Mouse (Mus musculus): Measurements from ENCODE around the gene Lmod1. TPM values are rescaled to one million over a fixed set of nuclear protein-coding genes. Genes with fewer than 3 reads are reported as not detected.

Gene Lmod1
- polyA plus RNA-seq, 2 experiments = 0.56 to 0.59 TPM

- no peak for ATAC-seq (ENCODE audit: low FRiP score, low read depth)
- DNase-seq (ENCODE audit: low spot score) = no peak
- 29% methylated on average over 2 of the region's 2 CpGs for whole genome bisulfite sequencing
- Histone ChIP-seq H3K27ac (replicated peaks; ENCODE audit: low read depth, low read length) (no peak overlapping the region), H3K27me3 (ENCODE audit: control insufficient read depth, insufficient read depth, low read length) (no peaks in the 10 kb centered on the region), H3K36me3 (ENCODE audit: control insufficient read depth, insufficient read depth, low read length) (no peaks in the 10 kb centered on the region), H3K4me2 (replicated peaks; ENCODE audit: low read depth, low read length, severe bottlenecking) (no peak overlapping the region), H3K4me1 (ENCODE audit: control insufficient read depth, insufficient read depth, low read length) (no peaks in the 10 kb centered on the region), H3K4me3 (replicated peaks; ENCODE audit: low read length) (no peak overlapping the region), H3K9me3 (ENCODE audit: control insufficient read depth, low read length) (peaks cover 4% of the 10 kb centered on the region; the same call in 1 of the 2 replicates), H3K9ac (ENCODE audit: low read depth, low read length, severe bottlenecking) (no peak overlapping the region)
- TF ChIP-seq POLR2A (IDR thresholded peaks at IDR 0.05; ENCODE audit: borderline replicate concordance, extremely low read depth, insufficient read depth, insufficient read length) = no peak
Observed at GRCm38 (mm10) chr1:135359071-135359470, 34.5 kb downstream of the Lmod1 start.

- H3K4me1 ChIP-seq (ENCODE audit: control insufficient read depth, insufficient read depth, low read length) = no peaks in the 10 kb centered on the region
- no peak for TF ChIP-seq POLR2A (IDR thresholded peaks at IDR 0.05; ENCODE audit: borderline replicate concordance, extremely low read depth, insufficient read depth, insufficient read length)
- H3K9me3 ChIP-seq (ENCODE audit: control insufficient read depth, low read length) = peaks cover 4% of the 10 kb centered on the region; the same call in 1 of the 2 replicates
- H3K4me2 ChIP-seq (replicated peaks; ENCODE audit: low read depth, low read length, severe bottlenecking) = no peak overlapping the region
- no peak overlapping the region for H3K9ac ChIP-seq (ENCODE audit: low read depth, low read length, severe bottlenecking)
- DNase-seq (ENCODE audit: low spot score) = no peak
- no peaks in the 10 kb centered on the region for H3K36me3 ChIP-seq (ENCODE audit: control insufficient read depth, insufficient read depth, low read length)
- WGBS = 80% methylated on average over 4 of the region's 4 CpGs
- no peak for ATAC-seq (ENCODE audit: low FRiP score, low read depth)
- H3K27me3 ChIP-seq (ENCODE audit: control insufficient read depth, insufficient read depth, low read length) = no peaks in the 10 kb centered on the region
- no peak overlapping the region for H3K27ac ChIP-seq (replicated peaks; ENCODE audit: low read depth, low read length)
- H3K4me3 ChIP-seq (replicated peaks; ENCODE audit: low read length) = no peak overlapping the region
Observed at GRCm38 (mm10) chr1:135361491-135361890, 36.9 kb downstream of the Lmod1 start.

- Histone ChIP-seq H3K9ac (ENCODE audit: low read depth, low read length, severe bottlenecking) (no peak overlapping the region), H3K27ac (replicated peaks; ENCODE audit: low read depth, low read length) (no peak overlapping the region), H3K4me3 (replicated peaks; ENCODE audit: low read length) (no peak overlapping the region), H3K4me1 (ENCODE audit: control insufficient read depth, insufficient read depth, low read length) (no peaks in the 10 kb centered on the region), H3K9me3 (ENCODE audit: control insufficient read depth, low read length) (peaks cover 4% of the 10 kb centered on the region; the same call in 1 of the 2 replicates), H3K27me3 (ENCODE audit: control insufficient read depth, insufficient read depth, low read length) (no peaks in the 10 kb centered on the region), H3K4me2 (replicated peaks; ENCODE audit: low read depth, low read length, severe bottlenecking) (no peak overlapping the region), H3K36me3 (ENCODE audit: control insufficient read depth, insufficient read depth, low read length) (no peaks in the 10 kb centered on the region)
- DNase-seq (ENCODE audit: low spot score) (no peak), ATAC-seq (ENCODE audit: low FRiP score, low read depth) (no peak)
- no peak for TF ChIP-seq POLR2A (IDR thresholded peaks at IDR 0.05; ENCODE audit: borderline replicate concordance, extremely low read depth, insufficient read depth, insufficient read length)
Observed at GRCm38 (mm10) chr1:135362115-135362514, 37.5 kb downstream of the Lmod1 start.

GRCm38 (mm10) chr1:135363446-135363845 lies 38.8 kb downstream of the Lmod1 start:
- no peak for TF ChIP-seq POLR2A (IDR thresholded peaks at IDR 0.05; ENCODE audit: borderline replicate concordance, extremely low read depth, insufficient read depth, insufficient read length)
- DNase-seq (ENCODE audit: low spot score) = no peak
- WGBS = 87% methylated on average over 8 of the region's 8 CpGs
- H3K4me3 ChIP-seq (replicated peaks; ENCODE audit: low read length) = no peak overlapping the region
- H3K9ac ChIP-seq (ENCODE audit: low read depth, low read length, severe bottlenecking) = no peak overlapping the region
- H3K4me1 ChIP-seq (ENCODE audit: control insufficient read depth, insufficient read depth, low read length) = no peaks in the 10 kb centered on the region
- H3K27me3 ChIP-seq (ENCODE audit: control insufficient read depth, insufficient read depth, low read length) = no peaks in the 10 kb centered on the region
- no peaks in the 10 kb centered on the region for H3K36me3 ChIP-seq (ENCODE audit: control insufficient read depth, insufficient read depth, low read length)
- H3K4me2 ChIP-seq (replicated peaks; ENCODE audit: low read depth, low read length, severe bottlenecking) = no peak overlapping the region
- peaks cover 4% of the 10 kb centered on the region; the same call in 1 of the 2 replicates for H3K9me3 ChIP-seq (ENCODE audit: control insufficient read depth, low read length)
- no peak for ATAC-seq (ENCODE audit: low FRiP score, low read depth)
- no peak overlapping the region for H3K27ac ChIP-seq (replicated peaks; ENCODE audit: low read depth, low read length)

GRCm38 (mm10) chr1:135366380-135366779 lies 41.8 kb downstream of the Lmod1 start:
- peaks cover 4% of the 10 kb centered on the region; the same call in 1 of the 2 replicates for H3K9me3 ChIP-seq (ENCODE audit: control insufficient read depth, low read length)
- peaks cover 5% of the 10 kb centered on the region for H3K4me1 ChIP-seq (ENCODE audit: control insufficient read depth, insufficient read depth, low read length)
- no peak overlapping the region for H3K9ac ChIP-seq (ENCODE audit: low read depth, low read length, severe bottlenecking)
- no peak overlapping the region for H3K27ac ChIP-seq (replicated peaks; ENCODE audit: low read depth, low read length)
- no peak for ATAC-seq (ENCODE audit: low FRiP score, low read depth)
- H3K36me3 ChIP-seq (ENCODE audit: control insufficient read depth, insufficient read depth, low read length) = no peaks in the 10 kb centered on the region
- TF ChIP-seq POLR2A (IDR thresholded peaks at IDR 0.05; ENCODE audit: borderline replicate concordance, extremely low read depth, insufficient read depth, insufficient read length) = no peak
- no peak overlapping the region for H3K4me2 ChIP-seq (replicated peaks; ENCODE audit: low read depth, low read length, severe bottlenecking)
- no peak for DNase-seq (ENCODE audit: low spot score)
- no peak overlapping the region for H3K4me3 ChIP-seq (replicated peaks; ENCODE audit: low read length)
- H3K27me3 ChIP-seq (ENCODE audit: control insufficient read depth, insufficient read depth, low read length) = no peaks in the 10 kb centered on the region

DNA sequence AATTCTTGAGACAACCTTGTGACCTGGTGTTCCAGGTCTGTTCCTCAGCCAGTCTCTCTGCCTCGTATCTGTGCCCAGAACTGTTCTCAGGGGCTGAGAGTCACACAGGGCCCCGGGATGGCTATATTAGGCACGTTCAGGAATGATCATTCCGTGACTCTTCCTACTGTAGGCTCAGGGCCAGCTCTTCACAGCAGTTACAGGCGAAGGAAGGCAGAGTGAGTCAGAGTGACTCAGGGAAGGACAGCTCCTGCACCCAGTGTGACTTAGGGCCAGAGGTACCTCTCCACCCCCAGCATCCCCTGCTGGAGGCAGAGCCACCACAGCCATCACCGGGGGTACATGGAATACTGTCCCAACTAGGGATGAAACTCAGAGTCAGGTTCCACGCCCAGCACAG lies 42.4 kb downstream of the Lmod1 start:
- Histone ChIP-seq H3K4me3 (replicated peaks; ENCODE audit: low read length) (no peak overlapping the region), H3K27me3 (ENCODE audit: control insufficient read depth, insufficient read depth, low read length) (no peaks in the 10 kb centered on the region), H3K27ac (replicated peaks; ENCODE audit: low read depth, low read length) (no peak overlapping the region), H3K4me1 (ENCODE audit: control insufficient read depth, insufficient read depth, low read length) (peaks cover 5% of the 10 kb centered on the region), H3K9ac (ENCODE audit: low read depth, low read length, severe bottlenecking) (no peak overlapping the region), H3K4me2 (replicated peaks; ENCODE audit: low read depth, low read length, severe bottlenecking) (no peak overlapping the region), H3K9me3 (ENCODE audit: control insufficient read depth, low read length) (peaks cover 2% of the 10 kb centered on the region; the same call in 1 of the 2 replicates), H3K36me3 (ENCODE audit: control insufficient read depth, insufficient read depth, low read length) (no peaks in the 10 kb centered on the region)
- DNase-seq (ENCODE audit: low spot score) (no peak), ATAC-seq (ENCODE audit: low FRiP score, low read depth) (no peak)
- WGBS = 76% methylated on average over 7 of the region's 7 CpGs
- TF ChIP-seq POLR2A (IDR thresholded peaks at IDR 0.05; ENCODE audit: borderline replicate concordance, extremely low read depth, insufficient read depth, insufficient read length) = no peak

Data from limb, embryonic 14.5 days (tissue).